Mouse (Mus musculus) forebrain, postnatal 0 days (tissue): Measurements from ENCODE around the gene Acacb. TPM values are rescaled to one million over a fixed set of nuclear protein-coding genes. Genes with fewer than 3 reads are reported as not detected.

Source experiments
- ATAC-seq: fragments of 200-750 bp; cut with Nextera tagmentation; 2 replicates; pipeline ENCODE4 v1.8.0; 2017; ENCODE audit warnings: mild to moderate bottlenecking, moderate library complexity
- DNase-seq: peaks from one replicate; pipeline ENCODE4 v3.0.0-alpha.2; 2015
- H3K27ac ChIP-seq: fragments of 300-500 bp; sonication (generic); 2 replicates; pipeline ENCODE4 v1.5.1; 2014; ENCODE audit warnings: low read depth, mild to moderate bottlenecking, antibody characterized with exemption, low read length, moderate library complexity, mixed read lengths
- H3K27me3 ChIP-seq: fragments of 300-500 bp; sonication (generic); 2 replicates; pipeline ENCODE4 v1.6.1; 2014; ENCODE audit warnings: mild to moderate bottlenecking, low read length, mixed read lengths; ENCODE audit not compliant: insufficient read depth
- H3K36me3 ChIP-seq: fragments of 300-500 bp; sonication (generic); 2 replicates; pipeline ENCODE4 v1.6.1; 2014; ENCODE audit warnings: mild to moderate bottlenecking, moderate library complexity; ENCODE audit not compliant: insufficient read depth
- H3K4me1 ChIP-seq: fragments of 300-500 bp; sonication (generic); 2 replicates; pipeline ENCODE4 v1.6.1; 2014; ENCODE audit warnings: antibody characterized with exemption; ENCODE audit not compliant: insufficient read depth
- H3K4me2 ChIP-seq: fragments of 300-500 bp; sonication (generic); 2 replicates; pipeline ENCODE4 v1.6.1; 2014; ENCODE audit warnings: low read depth, mild to moderate bottlenecking, moderate library complexity
- H3K4me3 ChIP-seq: fragments of 300-500 bp; sonication (generic); 2 replicates; pipeline ENCODE4 v1.5.1; 2014; ENCODE audit warnings: low read depth, low read length, mixed read lengths
- H3K9ac ChIP-seq: fragments of 300-500 bp; sonication (generic); 2 replicates; pipeline ENCODE4 v1.6.1; 2014; ENCODE audit warnings: mild to moderate bottlenecking
- H3K9me3 ChIP-seq: fragments of 300-500 bp; sonication (generic); 2 replicates; pipeline ENCODE4 v1.6.1; 2016; ENCODE audit warnings: low read length
- CTCF ChIP-seq: sonication (generic); IDR thresholded peaks from 2 replicates; pipeline ENCODE4 v1.5.1; 2016; ENCODE audit warnings: antibody characterized with exemption, control low read depth, low read depth
- WGBS: fragments of 180-500 bp; shearing (Covaris S2); extraction: QIAGEN DNeasy Blood & Tissue Kit; methylation state at CpG from one replicate; pipeline ENCODE4 v1.1.7; 2014; 5-methylcytosine and 5-hydroxymethylcytosine counted together
- polyA plus RNA-seq: library from polyadenylated mRNA; unstranded; fragments of >200 nt; fragmentation: Nextera tagmentation; extraction: Ambion mirVana; gene quantifications from 2 replicates; pipeline ENCODE4 v1.2.1, GENCODE M21; 2015
- total RNA-seq: library from RNA; depleted of rRNA; stranded (reverse); fragments of >200 nt; gene quantifications from 2 replicates; pipeline ENCODE4 v1.2.3, GENCODE M21; 2014

Acacb gene
- total and polyA plus RNA-seq, 2 experiments from 2014 or later: 4.0 to 4.3 TPM

DNA sequence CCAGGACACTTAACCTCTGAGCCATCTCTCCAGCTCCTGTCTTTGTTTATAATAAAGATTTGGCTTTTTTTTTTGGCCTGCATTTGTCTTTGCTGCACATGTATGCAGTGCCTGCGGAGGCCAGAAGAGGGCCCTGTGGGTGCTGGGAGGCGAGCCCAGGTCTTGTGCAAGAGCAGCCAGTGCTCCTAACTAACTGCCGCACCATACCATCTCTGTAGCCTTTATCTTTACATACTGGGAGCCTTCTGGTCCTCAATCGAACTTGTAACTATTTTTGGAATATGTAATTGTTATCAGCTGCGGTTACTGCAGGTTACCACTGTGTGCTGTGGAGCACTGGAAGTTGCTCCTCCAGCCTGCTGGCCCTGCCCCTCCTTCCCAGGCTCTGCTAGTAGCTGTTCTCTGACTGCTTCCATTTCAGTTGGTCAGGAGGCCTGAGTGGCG is 12.2 kb upstream of the Acacb start:
- Histone ChIP-seq H3K4me1 (peaks cover 4% of the 10 kb centered on the region; the same call in 1 of the 2 replicates), H3K27ac (no peak overlapping the region), H3K4me2 (no peak overlapping the region), H3K9ac (no peak overlapping the region), H3K27me3 (no peaks in the 10 kb centered on the region), H3K36me3 (peaks cover 4% of the 10 kb centered on the region; the same call in 1 of the 2 replicates), H3K4me3 (no peak overlapping the region), H3K9me3 (no peaks in the 10 kb centered on the region)
- peak; percentile 25 for DNase-seq
- 54% methylated on average over 6 of the region's 6 CpGs for WGBS
- TF ChIP-seq CTCF: peak; percentile 62
- no peak for ATAC-seq

DNA sequence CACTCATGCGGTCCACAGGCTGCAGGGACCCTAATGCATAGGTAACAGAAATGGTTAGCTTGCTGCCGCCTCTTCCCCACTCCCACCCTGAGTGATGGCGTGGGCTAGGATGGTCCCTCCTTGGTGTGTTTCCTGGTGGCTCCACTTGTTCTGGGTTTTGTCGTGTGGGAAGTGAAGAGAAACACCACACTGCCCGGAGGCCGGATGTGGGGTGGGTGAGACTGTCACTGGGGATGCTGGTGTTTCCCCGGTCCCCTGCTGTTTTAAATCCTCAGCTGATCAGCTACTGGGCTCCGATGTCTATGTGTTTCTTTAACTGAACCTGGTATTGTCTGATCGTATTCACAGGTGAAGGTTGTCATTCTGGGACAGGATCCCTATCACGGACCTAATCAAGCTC is 10.8 kb upstream of the Acacb start:
- no peak for TF ChIP-seq CTCF
- no peak for ATAC-seq
- no peak for DNase-seq
- Histone ChIP-seq H3K27ac (no peak overlapping the region), H3K4me1 (peaks cover 4% of the 10 kb centered on the region; the same call in 1 of the 2 replicates), H3K9me3 (no peaks in the 10 kb centered on the region), H3K27me3 (no peaks in the 10 kb centered on the region), H3K4me2 (no peak overlapping the region), H3K36me3 (peaks cover 4% of the 10 kb centered on the region; the same call in 1 of the 2 replicates), H3K4me3 (no peak overlapping the region), H3K9ac (no peak overlapping the region)
- WGBS: 91% methylated on average over 10 of the region's 10 CpGs

DNA sequence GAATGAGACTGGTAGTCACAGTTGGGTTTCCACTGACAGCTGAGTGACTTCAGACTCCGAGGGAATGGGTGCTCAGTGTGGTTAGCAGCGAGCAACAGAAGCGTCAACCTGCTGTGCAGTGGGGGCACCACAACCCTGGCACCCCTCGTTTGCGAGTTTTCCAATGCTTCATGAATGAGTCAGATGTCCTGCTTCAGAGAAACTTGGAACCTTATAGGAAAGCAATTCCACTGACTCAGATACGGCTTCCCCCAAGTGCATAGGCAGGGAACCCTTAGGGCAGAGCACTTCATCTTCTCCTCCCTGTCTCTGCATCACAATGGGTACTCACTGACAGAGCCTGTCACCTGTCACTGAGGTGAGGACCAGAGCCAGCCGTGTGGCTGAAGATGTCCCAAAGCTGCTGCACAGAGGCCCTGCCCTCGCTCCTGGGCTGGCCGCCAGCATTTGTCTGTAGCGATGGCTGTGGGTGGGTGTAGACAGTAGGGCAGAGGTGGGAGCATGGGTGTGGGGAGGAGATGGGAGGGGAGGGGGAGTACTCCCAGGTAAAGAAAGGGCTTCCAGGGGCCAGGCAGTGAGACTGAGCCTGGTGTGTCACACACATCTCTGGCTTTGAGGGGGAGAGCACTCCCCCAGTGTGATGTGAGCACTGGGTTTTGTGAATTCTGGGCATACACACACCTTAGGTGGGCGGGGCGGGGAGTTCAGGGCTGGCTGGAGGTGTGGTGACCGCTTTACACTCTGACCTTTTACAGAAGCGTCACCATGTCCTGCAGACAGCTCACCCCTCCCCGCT is 8.7 kb upstream of the Acacb start:
- H3K27ac ChIP-seq: peak overlapping the region; percentile 77; the same call in 1 of the 2 replicates
- H3K4me2 ChIP-seq: no peak overlapping the region
- no peak for TF ChIP-seq CTCF
- no peak overlapping the region for H3K4me3 ChIP-seq
- peaks cover 4% of the 10 kb centered on the region; the same call in 1 of the 2 replicates for H3K36me3 ChIP-seq
- 70% methylated on average over 15 of the region's 15 CpGs for WGBS
- no peak overlapping the region for H3K9ac ChIP-seq
- no peaks in the 10 kb centered on the region for H3K9me3 ChIP-seq
- DNase-seq (no peak), ATAC-seq (no peak)
- no peaks in the 10 kb centered on the region for H3K27me3 ChIP-seq
- no peaks in the 10 kb centered on the region for H3K4me1 ChIP-seq

DNA sequence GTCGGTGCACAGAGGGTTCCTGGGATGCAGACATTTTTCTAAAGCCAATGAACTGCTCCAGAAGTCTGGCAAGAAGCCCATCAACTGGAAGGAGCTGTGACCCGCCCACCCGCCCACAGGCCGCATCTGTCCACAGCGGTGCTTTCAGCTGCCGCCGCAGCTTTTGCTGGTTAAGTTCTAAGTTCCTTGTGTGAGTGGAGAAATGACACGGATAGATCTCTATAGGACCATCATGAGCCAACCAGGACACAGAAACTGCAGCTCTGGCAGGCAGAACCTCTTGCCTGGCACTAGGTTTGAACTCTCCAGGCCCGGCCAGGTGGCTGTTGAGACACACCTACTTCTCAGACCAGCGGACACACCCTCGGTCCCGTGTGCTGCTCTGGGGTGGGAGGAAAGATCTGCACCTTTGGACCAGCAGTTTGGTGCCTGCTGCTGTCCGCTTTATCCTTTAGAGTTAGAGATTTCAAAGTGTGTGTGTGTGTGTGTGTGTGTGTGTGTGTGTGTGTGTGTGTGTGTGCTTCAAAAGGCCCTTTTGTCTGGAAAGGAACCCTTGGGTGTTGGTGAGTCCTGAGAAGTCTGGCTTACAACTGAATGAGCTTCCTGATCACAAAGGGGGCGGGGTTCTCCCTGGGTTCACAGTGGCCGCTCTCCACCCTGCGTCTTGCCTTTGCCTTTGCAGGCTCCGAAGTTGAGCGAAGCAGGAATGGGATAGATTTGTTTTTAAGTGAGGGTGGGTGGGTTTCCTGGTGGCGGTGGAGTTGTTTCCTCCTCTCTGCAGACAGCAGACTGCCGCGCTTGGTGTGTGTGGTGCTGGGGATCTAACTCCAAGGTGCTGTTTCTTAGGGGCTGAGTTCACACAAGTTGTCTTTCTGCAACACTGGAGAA is 7.8 kb upstream of the Acacb start:
- no peak overlapping the region for H3K9ac ChIP-seq
- peak overlapping the region; percentile 15; the same call in 1 of the 2 replicates for H3K4me2 ChIP-seq
- peak overlapping the region; percentile 77 for H3K27ac ChIP-seq
- DNase-seq (peak; percentile 36), ATAC-seq (peak; percentile 52)
- no peaks in the 10 kb centered on the region for H3K9me3 ChIP-seq
- TF ChIP-seq CTCF: no peak
- H3K4me1 ChIP-seq: no peaks in the 10 kb centered on the region
- H3K4me3 ChIP-seq: no peak overlapping the region
- peaks cover 4% of the 10 kb centered on the region; the same call in 1 of the 2 replicates for H3K36me3 ChIP-seq
- 43% methylated on average over 21 of the region's 21 CpGs for WGBS
- H3K27me3 ChIP-seq: no peaks in the 10 kb centered on the region

DNA sequence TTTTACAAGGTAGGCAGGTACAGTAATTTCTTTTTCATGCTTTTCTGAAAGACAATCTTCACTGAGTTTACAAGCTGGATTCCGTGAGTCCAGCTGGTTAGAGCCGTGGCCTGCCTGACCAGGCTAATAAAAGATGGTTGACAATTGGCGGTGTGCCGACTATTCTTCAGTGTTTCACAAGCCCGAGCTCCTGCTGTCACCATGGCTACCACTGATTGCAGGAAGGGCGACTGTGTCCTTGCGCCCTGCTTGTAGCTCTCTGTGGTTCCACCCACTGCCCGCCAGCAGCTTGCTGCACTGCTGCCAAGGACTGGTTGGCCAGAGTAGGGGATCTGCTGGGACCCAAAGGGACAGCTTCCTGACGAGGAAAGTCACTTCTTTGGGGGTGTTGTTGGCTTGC is 7.2 kb upstream of the Acacb start:
- peak; percentile 82 for DNase-seq
- Histone ChIP-seq H3K9ac (no peak overlapping the region), H3K4me2 (peak overlapping the region; percentile 15; the same call in 1 of the 2 replicates), H3K36me3 (peaks cover 4% of the 10 kb centered on the region; the same call in 1 of the 2 replicates), H3K4me1 (no peaks in the 10 kb centered on the region), H3K9me3 (no peaks in the 10 kb centered on the region), H3K27me3 (no peaks in the 10 kb centered on the region), H3K27ac (peak overlapping the region; percentile 77), H3K4me3 (no peak overlapping the region)
- TF ChIP-seq CTCF: no peak
- peak; percentile 92 for ATAC-seq
- WGBS: 10% methylated on average over 9 of the region's 9 CpGs

DNA sequence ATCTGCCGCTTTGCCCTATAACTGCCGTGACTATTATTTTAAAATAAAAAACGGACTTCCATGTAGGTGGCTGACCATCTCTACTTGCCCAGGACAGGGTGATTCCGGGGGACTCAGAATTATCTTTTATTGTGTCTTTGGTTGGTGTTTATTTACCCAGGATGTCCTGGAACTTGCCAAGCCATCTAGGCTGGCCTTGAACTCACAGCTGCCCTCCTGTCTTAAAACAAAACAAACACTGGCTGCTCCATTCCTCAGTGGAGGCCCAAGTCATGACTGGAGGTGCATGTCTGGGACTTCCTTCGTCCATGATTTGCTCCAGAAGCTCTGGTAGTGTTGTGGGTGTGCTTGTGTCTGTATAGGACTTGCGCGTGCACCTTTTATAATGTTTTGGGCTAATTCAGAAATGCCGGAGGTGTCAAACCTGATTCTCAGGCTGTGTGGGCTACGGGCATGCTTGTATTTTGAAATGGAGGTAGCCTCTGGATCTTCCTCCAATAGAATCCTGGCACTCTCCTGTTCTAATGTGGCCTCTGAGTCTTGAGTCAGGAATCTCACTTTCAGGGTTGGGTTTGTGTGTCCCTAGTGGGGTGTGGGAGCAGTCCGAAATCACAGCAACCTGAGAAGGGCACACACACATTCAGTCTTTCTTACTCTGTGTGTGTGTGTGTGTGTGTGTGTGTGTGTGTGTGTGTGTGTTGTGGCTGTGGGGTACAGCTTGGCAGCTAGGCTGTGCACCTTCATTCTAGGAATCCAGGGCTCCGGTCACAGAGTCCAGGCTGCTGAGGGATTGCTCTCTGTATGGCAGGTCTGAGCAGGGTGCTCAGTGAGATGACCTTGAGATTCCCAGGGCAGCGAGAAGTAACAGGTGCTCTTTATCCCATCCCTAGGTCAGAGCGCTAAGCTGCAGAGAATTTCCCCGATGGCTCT is 973 bp downstream of the Acacb start:
- TF ChIP-seq CTCF: no peak
- Histone ChIP-seq H3K9ac (no peak overlapping the region), H3K4me3 (no peak overlapping the region), H3K27me3 (no peaks in the 10 kb centered on the region), H3K36me3 (no peaks in the 10 kb centered on the region), H3K4me2 (no peak overlapping the region), H3K9me3 (no peaks in the 10 kb centered on the region), H3K4me1 (no peaks in the 10 kb centered on the region), H3K27ac (no peak overlapping the region)
- WGBS: 86% methylated on average over 14 of the region's 14 CpGs
- ATAC-seq (no peak), DNase-seq (no peak)
